Mouse (Mus musculus): ENCODE results near the gene Larp1.

DNA sequence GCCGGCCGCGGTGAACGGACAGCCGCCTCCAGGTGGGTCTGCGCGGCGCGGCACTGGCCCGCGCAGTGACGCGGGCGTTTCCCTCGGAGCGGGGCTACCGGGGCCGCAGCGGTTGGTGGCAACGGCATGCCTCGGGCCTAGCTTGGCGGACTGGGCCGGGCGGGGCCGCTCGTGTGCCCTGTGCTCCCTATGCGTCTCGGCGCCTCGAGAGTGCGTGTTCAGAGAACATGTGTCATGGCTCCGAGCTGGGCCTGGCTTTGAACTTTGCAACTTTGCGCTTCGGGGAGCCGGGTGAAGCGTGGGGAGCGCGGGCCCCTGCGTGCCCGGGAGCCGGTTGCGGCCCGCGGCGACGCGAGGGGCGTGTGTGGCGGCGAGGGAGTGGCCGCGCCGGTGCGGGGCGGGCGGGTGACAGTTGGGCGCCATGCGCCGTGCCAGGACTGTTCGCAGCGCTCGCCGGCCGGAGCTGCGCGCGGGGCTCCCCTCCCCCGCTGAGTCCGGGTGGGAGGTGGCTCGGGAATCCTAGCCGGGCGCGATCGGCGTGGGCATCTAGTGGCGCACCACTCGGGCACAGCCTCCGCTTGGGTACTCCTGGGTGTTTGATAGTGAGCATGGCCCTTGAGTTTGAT lies 765 bp downstream of the Larp1 start:
- peak; percentile 40; the same call in 1 of the 2 replicates for TF ChIP-seq CTCF (IDR thresholded peaks at IDR 0.05; ENCODE audit: borderline replicate concordance, control insufficient read depth, extremely low read depth, insufficient read depth, low read length, poor library complexity)
- 0 out of 2 replicates have a peak, but pooled peaks have one; percentile 4 for TF ChIP-seq POLR2A (IDR thresholded peaks at IDR 0.05; ENCODE audit: control insufficient read depth, extremely low read depth, insufficient read depth, low read length, poor library complexity)

All from thymus, adult 2 months (tissue).